Mouse (Mus musculus): ENCODE results near the gene Ccdc130.

GRCm38 (mm10) chr8:84223322-84224029 lies 46.7 kb downstream of the Ccdc130 start:
- TF ChIP-seq CTCF (IDR thresholded peaks at IDR 0.05; ENCODE audit: borderline replicate concordance, insufficient read depth, low read length) (no peak), POLR2A (IDR thresholded peaks at IDR 0.05; ENCODE audit: low read depth, low read length) (no peak)

All from embryonic fibroblast, embryonic 13.5 days (primary cell).